Mouse (Mus musculus) cerebellum, adult 2 months (tissue): ENCODE results near the gene Asb15.

Experiments used
- CTCF ChIP-seq: fragments of 200-500 bp; IDR thresholded peaks from 2 replicates; pipeline ENCODE4 v1.5.1; 2011; ENCODE audit warnings: low read depth, mild to moderate bottlenecking, control low read depth, low read length, moderate library complexity, borderline replicate concordance; ENCODE audit not compliant: insufficient read depth
- POLR2A ChIP-seq: fragments of 200-500 bp; IDR thresholded peaks from 2 replicates; pipeline ENCODE4 v1.6.1; 2011; ENCODE audit warnings: low read length, control low read depth, borderline replicate concordance; ENCODE audit not compliant: insufficient read depth

DNA sequence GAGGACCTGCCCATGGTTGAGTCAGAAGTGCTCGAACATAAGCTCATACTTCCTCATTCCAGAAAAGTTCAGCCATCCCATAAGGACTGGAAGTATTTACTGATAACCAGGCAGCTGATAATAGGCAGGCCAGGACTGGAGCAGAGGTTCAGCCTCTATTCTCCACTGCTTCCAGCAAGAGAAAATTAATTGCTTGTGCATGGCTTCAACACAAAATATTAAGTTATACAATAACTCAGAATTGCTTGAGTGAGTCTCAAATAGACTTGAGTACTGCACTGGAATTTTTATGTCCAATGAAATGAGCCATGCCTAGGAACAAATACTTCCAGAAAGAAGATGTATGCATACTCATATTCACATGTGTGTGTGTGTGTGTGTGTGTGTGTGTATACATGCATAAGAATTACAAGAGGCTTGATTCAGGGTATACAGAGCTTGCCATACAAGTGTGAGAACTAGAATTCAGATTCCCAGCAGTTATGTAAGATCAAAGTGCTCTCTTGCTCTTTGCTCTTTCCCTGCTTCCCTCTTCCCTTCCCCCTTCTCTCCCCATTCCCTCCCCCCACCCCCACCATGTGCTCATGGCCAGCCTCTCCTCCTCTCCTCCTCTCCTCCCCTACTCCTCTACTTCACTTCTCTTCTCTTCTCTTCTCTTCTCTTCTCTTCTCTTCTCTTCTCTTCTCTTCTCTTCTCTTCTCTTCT is 18.9 kb downstream of the Asb15 start:
- TF ChIP-seq CTCF (no peak), POLR2A (no peak)
